Mouse (Mus musculus) gastrocnemius, adult 18-20 months (tissue): ENCODE data around the gene Spin4. TPM values are rescaled to one million over a fixed set of nuclear protein-coding genes. Genes with fewer than 3 reads are reported as not detected.

Experiments used
- DNase-seq: peaks from one replicate; pipeline ENCODE4 v3.0.0; 2021; ENCODE audit warnings: low spot score
- long read RNA-seq, 2 experiments: library from polyadenylated mRNA; stranded (forward); transcript quantifications; one replicate each; pipeline ENCODE4 v2.0.0; 2021
- total RNA-seq, 2 experiments: library from RNA; stranded (reverse); gene quantifications; 2 replicates each; pipeline ENCODE4 v1.2.3; 2021

The Spin4 gene
- under 1 TPM; 0.11 to 0.52 TPM for total RNA-seq
- long read RNA-seq, experiment 1, full-length matches to known transcripts: 1 of 1 reads
- long read RNA-seq, experiment 1, partial matches to known transcripts: 0 of 1 reads
- long read RNA-seq, experiment 1, other reads (novel, unspliced or antisense): 0 of 1 reads
- long read RNA-seq, experiment 2: 0 reads

DNA sequence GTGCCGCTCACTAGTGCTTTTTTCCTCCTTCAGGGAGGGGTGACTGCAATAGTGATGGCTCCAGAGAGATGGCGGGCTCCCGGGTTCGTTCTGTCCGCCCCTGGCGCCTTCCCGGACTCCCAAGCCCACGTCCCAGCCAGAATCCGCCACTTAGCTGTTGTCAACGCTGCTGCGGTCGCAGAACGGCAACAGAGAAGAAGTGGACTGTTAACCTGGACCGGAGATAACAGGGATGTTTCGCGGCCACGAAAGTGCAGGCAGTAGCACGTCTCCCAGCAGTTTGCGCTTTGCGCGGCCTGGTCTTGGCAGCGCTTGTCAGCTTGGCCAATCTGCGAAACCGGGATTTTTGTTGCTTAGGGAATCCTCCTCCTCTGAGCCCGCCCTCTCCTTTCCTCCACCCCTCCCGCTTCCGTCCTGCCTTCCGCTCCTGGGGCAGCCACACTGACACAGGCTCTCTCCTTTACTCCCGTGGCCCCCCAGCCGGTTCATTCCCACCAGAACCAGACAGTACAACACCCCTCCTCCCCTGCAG lies at the start of gene Spin4:
Gene Spin4, minus strand, starts transcription at position 322 of the 532 bp plus-strand sequence.
- peak; percentile 60 for DNase-seq

DNA sequence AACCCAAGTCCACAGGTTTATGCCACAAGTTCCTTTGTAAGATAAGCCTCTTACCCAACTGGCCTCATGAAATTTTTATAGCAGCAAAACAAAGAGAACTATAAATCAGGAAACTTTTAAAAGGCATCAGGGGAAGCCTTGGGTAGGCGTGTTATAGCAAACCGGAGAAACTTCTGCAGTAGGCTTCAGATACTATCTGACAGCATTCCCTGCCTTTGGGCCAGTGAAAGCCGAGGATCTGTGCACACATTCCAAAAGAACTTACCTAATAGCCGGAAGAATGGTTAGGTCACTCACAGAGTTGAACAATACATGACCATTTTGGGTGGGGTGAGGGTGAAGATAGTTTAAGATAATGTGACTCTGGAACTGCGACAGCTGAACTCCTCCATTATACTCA lies 1.4 kb upstream of the Spin4 start:
- no peak for DNase-seq

DNA sequence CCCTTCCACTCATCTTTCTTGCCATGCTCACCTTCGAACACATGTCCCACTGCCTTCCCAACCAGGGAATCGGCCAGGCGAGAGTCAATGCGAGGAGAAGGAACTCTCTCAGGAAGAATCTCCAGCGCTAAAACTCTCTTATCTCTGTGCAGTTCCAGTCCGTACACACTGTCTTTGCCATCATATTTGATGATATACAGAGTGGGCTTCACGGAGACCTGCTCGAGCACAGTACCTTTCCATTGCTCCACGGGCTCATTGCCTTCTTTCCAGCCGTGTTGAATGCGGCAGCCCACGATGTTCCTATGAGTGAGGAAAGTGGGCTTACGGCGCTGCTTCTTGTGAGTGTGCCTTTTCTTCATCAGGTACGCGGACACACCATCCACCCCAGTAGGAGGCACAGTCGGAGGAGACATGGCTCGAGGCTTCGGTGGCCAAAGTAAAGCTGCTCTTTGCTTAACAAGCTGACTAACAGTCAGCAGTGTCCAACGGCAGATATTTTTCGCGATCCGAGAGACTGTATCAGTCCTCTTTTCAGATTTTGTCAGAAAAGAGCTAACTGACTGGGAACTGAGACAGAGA lies 612 bp downstream of the Spin4 start:
- no peak for DNase-seq

- no peak for DNase-seq
These were observed 14.4 kb downstream of the Spin4 start for GRCm38 (mm10) chrX:95012033-95012432.

- no peak for DNase-seq
These were observed 27.6 kb downstream of the Spin4 start for GRCm38 (mm10) chrX:94998845-94999244.

DNA sequence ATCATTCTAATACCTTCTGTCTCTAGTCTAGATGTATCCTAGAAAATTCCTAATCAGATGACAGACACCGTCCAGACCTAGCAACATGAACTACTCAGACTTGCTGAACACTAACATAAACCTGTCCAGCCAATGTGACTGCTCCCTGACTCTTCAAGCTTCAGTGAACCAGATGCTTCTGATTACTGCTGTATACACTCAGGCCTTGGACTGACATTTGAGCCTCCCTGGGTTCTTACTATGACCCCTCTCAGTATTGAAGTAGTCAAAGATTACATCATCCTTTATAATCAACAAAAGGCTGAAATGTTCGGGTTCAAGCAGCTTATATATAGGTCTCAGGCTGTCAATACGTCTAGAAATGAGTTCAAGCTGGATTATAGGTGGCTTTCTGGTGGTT lies 32.4 kb downstream of the Spin4 start:
- no peak for DNase-seq

DNA sequence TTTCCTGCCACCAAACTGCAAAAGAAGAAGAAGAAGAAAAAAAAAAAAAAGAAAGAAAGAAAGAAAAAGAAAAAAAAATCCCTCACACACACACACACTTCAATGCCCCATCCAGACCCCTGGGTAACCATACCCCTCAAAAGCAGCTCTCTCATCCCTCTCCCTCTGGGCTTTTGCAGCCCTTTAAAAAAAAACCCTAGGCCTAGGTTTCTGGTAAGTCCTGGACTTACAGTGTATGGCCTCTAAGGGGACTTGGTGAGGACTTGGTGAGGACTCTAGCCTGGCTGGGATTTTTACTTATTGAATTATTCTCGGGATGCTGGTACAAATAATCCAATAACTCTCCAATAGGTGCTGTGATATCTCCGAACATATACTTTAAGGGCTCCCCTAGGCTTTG lies 35.6 kb downstream of the Spin4 start:
- DNase-seq: no peak

- DNase-seq: no peak
These were observed 36.2 kb downstream of the Spin4 start for GRCm38 (mm10) chrX:94990080-94990825.

Other genes starting within 250 kb of the Spin4 start
- 10 to 100 TPM; 12.3 to 16.3 TPM for gene Arhgef9, start 170.2 kb upstream of the Spin4 start, total RNA-seq